Mouse (Mus musculus): ENCODE measurements around the gene Spem1. TPM values are rescaled to one million over a fixed set of nuclear protein-coding genes. Genes with fewer than 3 reads are reported as not detected.

The Spem1 gene
- polyA plus RNA-seq, 1 experiment: 1,704 TPM

DNA sequence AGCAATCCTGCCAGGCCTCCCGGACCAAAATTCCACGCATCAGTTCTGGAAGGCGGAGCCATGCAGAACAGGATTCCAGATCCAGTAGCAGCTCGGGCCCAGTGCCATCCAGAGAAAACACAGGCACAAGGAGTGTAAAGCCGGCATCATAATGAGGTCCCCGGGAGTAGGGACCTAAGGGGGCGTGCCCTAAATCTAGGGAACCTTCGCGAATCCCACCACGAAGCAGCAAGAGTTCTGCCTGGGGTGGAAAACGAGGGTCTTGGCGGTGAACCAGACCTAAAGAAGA, 17.4 kb downstream of the Spem1 start:
- peak overlapping the region; percentile 19; the same call in 1 of the 2 replicates for H3K4me3 ChIP-seq (ENCODE audit: control insufficient read depth, low read depth, low read length)
- H3K4me1 ChIP-seq (ENCODE audit: control insufficient read depth, insufficient read depth, low read length): peaks cover 46% of the 10 kb centered on the region
- no peaks in the 10 kb centered on the region for H3K36me3 ChIP-seq (ENCODE audit: control insufficient read depth, insufficient read depth, low read length)
- TF ChIP-seq POLR2A (IDR thresholded peaks at IDR 0.05; ENCODE audit: control insufficient read depth, low read depth, low read length): no peak
- no peak for TF ChIP-seq CTCF (IDR thresholded peaks at IDR 0.05; ENCODE audit: control insufficient read depth, insufficient read depth, insufficient replicate concordance, low read depth, low read length)
- no peak overlapping the region for H3K27ac ChIP-seq (ENCODE audit: control insufficient read depth, insufficient read depth, low read depth, low read length)
- H3K27me3 ChIP-seq (ENCODE audit: control insufficient read depth, insufficient read depth, low read length): no peaks in the 10 kb centered on the region

DNA sequence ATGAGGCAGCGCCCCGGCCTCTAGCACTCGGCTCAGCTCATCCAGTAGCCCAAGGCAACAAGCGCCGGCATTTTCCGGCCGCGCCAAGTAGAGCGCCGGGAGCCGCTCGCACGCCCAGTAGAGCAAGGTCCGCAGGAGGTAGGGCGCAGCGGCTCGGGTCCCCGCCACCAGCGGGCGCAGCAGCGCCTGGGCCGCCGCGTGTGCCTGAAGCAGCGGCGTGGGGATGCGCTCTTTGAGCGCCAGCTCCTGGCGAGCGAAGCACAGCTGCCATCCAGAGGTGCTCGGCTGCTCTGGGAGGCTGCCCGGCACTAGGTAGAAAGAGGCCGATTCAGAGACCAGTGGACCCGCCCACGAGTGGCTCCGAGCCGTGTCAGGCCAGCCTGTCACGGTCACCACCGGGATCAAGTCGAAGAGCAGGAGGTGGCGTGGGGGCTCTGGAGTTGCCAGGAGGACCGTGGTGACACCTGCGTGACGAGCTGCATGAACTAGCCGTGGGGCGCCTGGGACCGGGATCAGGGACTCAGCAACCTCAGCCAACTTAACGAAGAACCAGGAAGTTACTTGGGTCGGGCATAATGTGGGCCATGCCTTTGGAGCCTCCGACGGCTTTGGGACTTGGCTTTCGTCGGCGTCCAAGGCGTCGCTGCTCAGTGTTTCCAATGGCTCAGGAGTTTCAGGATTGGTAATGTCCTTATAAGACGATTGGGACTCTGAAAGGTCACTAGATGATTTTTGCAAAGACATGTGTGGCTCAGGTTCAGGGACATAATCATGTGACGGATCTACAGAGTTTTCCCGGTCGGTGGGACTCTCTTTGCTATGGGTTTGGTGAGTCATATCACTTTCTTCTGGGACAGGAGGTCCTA, 18.0 kb downstream of the Spem1 start:
- Histone ChIP-seq H3K4me1 (ENCODE audit: control insufficient read depth, insufficient read depth, low read length) (peaks cover 46% of the 10 kb centered on the region), H3K27me3 (ENCODE audit: control insufficient read depth, insufficient read depth, low read length) (no peaks in the 10 kb centered on the region), H3K36me3 (ENCODE audit: control insufficient read depth, insufficient read depth, low read length) (no peaks in the 10 kb centered on the region), H3K27ac (ENCODE audit: control insufficient read depth, insufficient read depth, low read depth, low read length) (no peak overlapping the region), H3K4me3 (ENCODE audit: control insufficient read depth, low read depth, low read length) (peak overlapping the region; percentile 35)
- TF ChIP-seq CTCF (IDR thresholded peaks at IDR 0.05; ENCODE audit: control insufficient read depth, insufficient read depth, insufficient replicate concordance, low read depth, low read length) (no peak), POLR2A (IDR thresholded peaks at IDR 0.05; ENCODE audit: control insufficient read depth, low read depth, low read length) (0 out of 2 replicates have a peak, but pooled peaks have one; percentile 20)

DNA sequence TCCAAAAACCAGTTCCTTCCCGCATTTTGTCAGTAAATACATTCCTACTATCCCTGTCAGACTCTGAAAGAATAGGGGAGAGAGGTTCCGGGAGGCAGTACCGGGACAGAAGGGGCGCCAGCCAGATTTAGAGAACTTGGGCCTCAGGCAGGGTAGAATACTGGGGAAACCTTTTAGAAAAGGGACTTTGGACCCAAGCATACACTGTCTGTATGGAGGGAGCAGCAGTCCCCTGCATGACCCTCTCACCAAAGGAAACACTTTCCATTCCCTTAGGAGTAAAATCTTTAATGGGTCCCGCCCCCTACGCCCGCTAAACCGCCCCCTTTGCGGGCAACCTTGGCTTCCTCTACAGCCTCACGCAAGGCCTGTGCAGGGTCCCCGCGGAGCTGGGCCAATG, 18.7 kb downstream of the Spem1 start:
- Histone ChIP-seq H3K27ac (ENCODE audit: control insufficient read depth, insufficient read depth, low read depth, low read length) (no peak overlapping the region), H3K27me3 (ENCODE audit: control insufficient read depth, insufficient read depth, low read length) (no peaks in the 10 kb centered on the region), H3K36me3 (ENCODE audit: control insufficient read depth, insufficient read depth, low read length) (no peaks in the 10 kb centered on the region), H3K4me1 (ENCODE audit: control insufficient read depth, insufficient read depth, low read length) (peaks cover 46% of the 10 kb centered on the region), H3K4me3 (ENCODE audit: control insufficient read depth, low read depth, low read length) (peak overlapping the region; percentile 86)
- TF ChIP-seq CTCF (IDR thresholded peaks at IDR 0.05; ENCODE audit: control insufficient read depth, insufficient read depth, insufficient replicate concordance, low read depth, low read length): no peak
- no peak for TF ChIP-seq POLR2A (IDR thresholded peaks at IDR 0.05; ENCODE audit: control insufficient read depth, low read depth, low read length)

DNA sequence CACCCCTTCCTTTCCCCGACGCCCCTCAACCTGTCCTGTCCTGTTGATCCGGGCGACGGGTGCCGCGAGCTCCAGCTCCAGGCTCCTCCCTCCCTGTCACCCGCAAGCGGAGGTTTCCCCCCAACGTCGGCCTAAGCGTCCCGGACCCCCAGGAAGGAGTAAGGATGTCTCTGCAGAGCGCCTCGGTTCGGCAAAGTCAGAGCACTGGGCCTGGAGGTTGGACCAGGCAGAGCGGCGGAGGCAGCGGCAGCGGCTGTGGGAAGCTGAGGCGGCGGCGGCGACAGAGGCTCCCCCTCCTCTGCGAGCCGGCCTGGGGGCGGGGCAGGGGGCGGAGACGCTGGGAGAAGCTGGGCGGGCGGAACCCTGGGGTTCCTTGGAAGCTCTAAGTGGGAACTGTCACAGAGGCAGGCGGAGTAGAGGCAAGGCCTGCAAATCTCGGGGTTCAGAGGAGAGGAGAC, 19.3 kb downstream of the Spem1 start:
- Histone ChIP-seq H3K4me1 (ENCODE audit: control insufficient read depth, insufficient read depth, low read length) (peaks cover 46% of the 10 kb centered on the region), H3K27ac (ENCODE audit: control insufficient read depth, insufficient read depth, low read depth, low read length) (no peak overlapping the region), H3K36me3 (ENCODE audit: control insufficient read depth, insufficient read depth, low read length) (no peaks in the 10 kb centered on the region), H3K27me3 (ENCODE audit: control insufficient read depth, insufficient read depth, low read length) (no peaks in the 10 kb centered on the region), H3K4me3 (ENCODE audit: control insufficient read depth, low read depth, low read length) (peak overlapping the region; percentile 86)
- no peak for TF ChIP-seq CTCF (IDR thresholded peaks at IDR 0.05; ENCODE audit: control insufficient read depth, insufficient read depth, insufficient replicate concordance, low read depth, low read length)
- TF ChIP-seq POLR2A (IDR thresholded peaks at IDR 0.05; ENCODE audit: control insufficient read depth, low read depth, low read length): no peak

DNA sequence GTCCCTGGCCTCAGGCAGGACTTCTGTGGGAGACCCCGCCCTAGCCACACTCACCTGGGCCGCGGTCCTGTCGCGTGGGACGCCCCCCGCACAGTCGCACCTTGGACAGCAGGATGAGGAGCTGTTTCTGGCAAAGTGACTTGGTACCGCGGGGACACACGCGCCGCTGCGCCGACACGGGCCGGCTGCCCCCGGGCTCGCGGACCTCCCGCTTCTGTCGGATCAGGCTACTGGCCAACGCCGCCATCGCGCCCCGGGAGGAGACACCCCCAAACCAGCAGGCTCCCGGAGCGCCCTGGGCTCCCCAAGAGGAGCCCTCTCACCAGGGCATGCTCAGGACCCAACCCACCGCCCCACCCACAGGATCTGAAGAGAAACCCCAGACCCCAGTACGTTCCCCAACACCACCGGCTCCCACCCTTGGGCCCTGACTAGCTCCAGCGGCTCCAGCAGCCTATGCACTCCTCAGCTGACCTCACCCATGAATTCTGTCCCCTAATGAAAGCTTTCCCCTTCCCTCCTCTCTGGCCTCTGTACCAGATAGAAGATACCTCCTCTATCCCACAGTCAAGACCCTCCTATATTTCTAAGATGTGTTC, 20.5 kb downstream of the Spem1 start, which contains the start of gene Fgf11:
Gene Fgf11, minus strand, starts transcription at position 479 of the 599 bp plus-strand sequence.
- Histone ChIP-seq H3K27ac (ENCODE audit: control insufficient read depth, insufficient read depth, low read depth, low read length) (no peak within 1 kb of the TSS), H3K27me3 (ENCODE audit: control insufficient read depth, insufficient read depth, low read length) (no peaks in the 10 kb centered on the region), H3K4me1 (ENCODE audit: control insufficient read depth, insufficient read depth, low read length) (peaks cover 46% of the 10 kb centered on the region), H3K4me3 (ENCODE audit: control insufficient read depth, low read depth, low read length) (peak within 1 kb of the TSS; percentile 86), H3K36me3 (ENCODE audit: control insufficient read depth, insufficient read depth, low read length) (no peaks in the 10 kb centered on the region)
- TF ChIP-seq POLR2A (IDR thresholded peaks at IDR 0.05; ENCODE audit: control insufficient read depth, low read depth, low read length) (no peak), CTCF (IDR thresholded peaks at IDR 0.05; ENCODE audit: control insufficient read depth, insufficient read depth, insufficient replicate concordance, low read depth, low read length) (no peak)

DNA sequence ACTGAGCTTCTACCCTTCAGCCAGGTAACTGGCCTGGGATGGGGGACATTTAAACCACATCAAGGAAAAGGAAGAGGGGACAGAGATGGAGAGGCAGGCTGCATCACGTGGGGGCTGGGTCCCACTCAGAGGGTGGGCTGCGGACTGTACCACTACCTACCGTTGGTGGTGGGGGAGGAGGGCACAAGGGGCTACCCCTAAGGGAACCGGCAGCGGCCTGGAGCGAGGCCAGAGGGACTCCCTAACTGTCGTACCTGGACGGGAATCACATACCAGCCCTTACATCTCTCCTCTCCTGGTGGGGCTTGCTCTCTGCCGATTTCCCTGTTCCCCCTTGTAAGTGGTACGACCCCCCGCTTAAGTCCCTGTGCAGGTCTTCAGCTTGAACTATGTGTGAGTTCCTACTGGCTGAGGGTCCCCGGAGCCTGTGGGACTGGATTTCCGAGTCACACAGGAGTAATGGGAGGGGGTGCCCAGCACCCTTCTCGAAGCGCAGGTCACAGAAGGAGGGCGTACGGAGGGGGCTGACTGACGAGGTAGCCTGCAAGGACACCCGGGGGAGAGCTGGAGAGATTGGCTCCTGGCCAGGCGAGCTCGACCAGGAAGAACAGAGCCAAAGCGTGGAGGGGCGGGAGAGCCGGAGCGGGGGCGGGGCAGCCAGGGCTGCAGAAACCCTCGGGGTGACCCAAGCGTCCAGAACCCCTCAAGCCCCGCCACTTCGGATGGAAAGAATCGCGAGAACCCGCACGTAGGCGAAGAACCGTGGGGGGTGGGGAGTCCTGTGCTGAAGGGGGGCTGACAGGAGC, 21.4 kb downstream of the Spem1 start:
- H3K36me3 ChIP-seq (ENCODE audit: control insufficient read depth, insufficient read depth, low read length): no peaks in the 10 kb centered on the region
- peak overlapping the region; percentile 86 for H3K4me3 ChIP-seq (ENCODE audit: control insufficient read depth, low read depth, low read length)
- no peak overlapping the region for H3K27ac ChIP-seq (ENCODE audit: control insufficient read depth, insufficient read depth, low read depth, low read length)
- TF ChIP-seq POLR2A (IDR thresholded peaks at IDR 0.05; ENCODE audit: control insufficient read depth, low read depth, low read length): no peak
- no peak for TF ChIP-seq CTCF (IDR thresholded peaks at IDR 0.05; ENCODE audit: control insufficient read depth, insufficient read depth, insufficient replicate concordance, low read depth, low read length)
- H3K27me3 ChIP-seq (ENCODE audit: control insufficient read depth, insufficient read depth, low read length): no peaks in the 10 kb centered on the region
- H3K4me1 ChIP-seq (ENCODE audit: control insufficient read depth, insufficient read depth, low read length): peaks cover 47% of the 10 kb centered on the region

DNA sequence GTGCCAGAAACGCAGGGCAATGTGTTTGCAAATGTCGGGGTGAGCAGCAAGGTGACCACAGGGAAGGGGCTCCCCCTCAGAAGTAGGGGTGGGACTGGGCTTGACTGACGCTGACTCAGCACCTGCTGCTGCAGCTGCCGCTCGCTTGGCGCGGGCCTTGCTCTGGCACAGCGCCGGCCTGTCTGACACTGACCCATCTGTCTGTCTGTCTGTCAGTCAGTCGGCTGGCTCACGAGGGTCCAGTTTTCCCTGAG, 21.9 kb downstream of the Spem1 start:
- Histone ChIP-seq H3K27me3 (ENCODE audit: control insufficient read depth, insufficient read depth, low read length) (no peaks in the 10 kb centered on the region), H3K36me3 (ENCODE audit: control insufficient read depth, insufficient read depth, low read length) (no peaks in the 10 kb centered on the region), H3K4me1 (ENCODE audit: control insufficient read depth, insufficient read depth, low read length) (peaks cover 46% of the 10 kb centered on the region), H3K27ac (ENCODE audit: control insufficient read depth, insufficient read depth, low read depth, low read length) (no peak overlapping the region), H3K4me3 (ENCODE audit: control insufficient read depth, low read depth, low read length) (peak overlapping the region; percentile 86)
- no peak for TF ChIP-seq CTCF (IDR thresholded peaks at IDR 0.05; ENCODE audit: control insufficient read depth, insufficient read depth, insufficient replicate concordance, low read depth, low read length)
- no peak for TF ChIP-seq POLR2A (IDR thresholded peaks at IDR 0.05; ENCODE audit: control insufficient read depth, low read depth, low read length)
